Mouse (Mus musculus): ENCODE measurements around the gene Rsph1.
A peak's percentile ranks its signal among the peaks of the same experiment; 100 is the strongest.

Gene Rsph1

GRCm38 (mm10) chr17:31253951-31254350, 23.2 kb downstream of the Rsph1 start:
- no peak for DNase-seq

- DNase-seq: no peak
These were observed 30.0 kb downstream of the Rsph1 start for GRCm38 (mm10) chr17:31247144-31247543.

DNA sequence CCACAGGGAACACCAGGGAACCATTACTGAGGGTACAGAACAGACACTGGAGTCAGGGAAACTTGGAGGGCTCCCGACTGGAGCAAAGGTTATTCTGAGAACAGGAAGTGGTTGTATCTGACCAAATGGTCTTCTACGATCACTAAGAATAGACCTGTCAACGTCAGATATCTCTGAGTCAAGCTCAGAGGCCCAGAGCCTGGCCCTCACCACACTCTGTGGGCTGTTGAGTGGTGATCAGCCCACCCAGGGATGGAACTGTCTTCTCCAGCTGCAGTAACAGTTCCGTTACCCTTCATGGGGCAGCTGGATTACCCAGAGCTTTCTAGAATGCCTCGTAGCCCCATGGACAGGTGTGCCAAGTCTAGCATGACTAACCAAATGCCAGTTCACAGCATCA, 31.9 kb downstream of the Rsph1 start:
- DNase-seq: no peak

DNA sequence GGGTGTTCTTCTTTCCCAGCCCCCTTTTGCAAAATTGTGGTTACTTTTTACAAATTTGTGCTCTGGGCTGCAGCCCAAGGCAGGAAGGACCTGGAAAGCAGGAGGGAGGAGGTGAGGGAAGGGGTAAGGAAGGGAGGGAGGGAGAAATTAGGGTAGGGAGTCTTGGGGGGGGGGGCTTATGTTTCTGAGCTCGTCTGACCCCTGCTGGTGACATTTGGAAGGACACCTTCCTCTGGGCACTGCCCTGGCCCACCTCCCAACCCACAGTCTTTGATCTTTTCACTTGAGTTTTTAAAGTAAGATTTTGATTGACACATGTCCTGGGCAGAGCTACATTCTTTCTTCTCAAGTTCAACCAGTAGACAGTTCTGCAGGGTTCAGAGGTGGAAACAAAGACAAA, 34.4 kb downstream of the Rsph1 start:
- no peak for DNase-seq

GRCm38 (mm10) chr17:31241156-31241555, 36.0 kb downstream of the Rsph1 start:
- no peak for DNase-seq

DNA sequence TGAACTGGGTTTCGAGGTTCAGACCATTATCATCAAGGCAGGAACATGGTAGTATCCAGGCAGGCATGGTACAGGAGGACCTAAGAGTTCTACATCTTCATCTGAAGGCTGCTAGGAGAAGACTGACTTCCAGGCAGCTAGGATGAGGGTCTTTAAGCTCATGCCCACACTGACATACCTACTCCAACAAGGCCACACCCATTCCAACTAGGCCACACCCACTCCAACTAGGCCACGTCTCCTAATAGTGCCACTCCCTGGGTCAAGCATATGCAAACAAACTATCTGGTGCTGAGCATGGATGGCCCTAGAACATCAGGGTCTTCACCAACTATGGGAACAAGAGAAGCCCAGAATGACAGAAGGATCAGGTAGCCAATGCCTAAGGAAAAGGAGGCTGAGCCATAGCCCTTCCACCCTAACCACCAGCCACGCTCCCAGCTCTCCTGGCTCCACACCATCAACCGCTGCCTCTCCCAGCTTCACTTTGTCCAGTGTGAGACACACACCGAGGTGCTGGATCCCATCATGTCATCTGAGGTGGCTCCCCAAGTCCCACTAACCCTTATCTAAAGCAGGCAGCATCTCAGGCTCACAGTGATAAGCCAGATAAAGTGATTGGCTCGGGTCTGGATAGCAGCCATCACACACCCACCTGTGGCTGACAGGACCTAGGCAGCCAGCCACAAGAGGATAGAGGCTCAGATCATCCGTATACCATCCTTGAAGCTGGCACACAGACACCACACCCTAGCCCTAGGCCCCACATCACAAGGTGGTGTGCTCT, 38.8 kb downstream of the Rsph1 start:
- DNase-seq: no peak

DNA sequence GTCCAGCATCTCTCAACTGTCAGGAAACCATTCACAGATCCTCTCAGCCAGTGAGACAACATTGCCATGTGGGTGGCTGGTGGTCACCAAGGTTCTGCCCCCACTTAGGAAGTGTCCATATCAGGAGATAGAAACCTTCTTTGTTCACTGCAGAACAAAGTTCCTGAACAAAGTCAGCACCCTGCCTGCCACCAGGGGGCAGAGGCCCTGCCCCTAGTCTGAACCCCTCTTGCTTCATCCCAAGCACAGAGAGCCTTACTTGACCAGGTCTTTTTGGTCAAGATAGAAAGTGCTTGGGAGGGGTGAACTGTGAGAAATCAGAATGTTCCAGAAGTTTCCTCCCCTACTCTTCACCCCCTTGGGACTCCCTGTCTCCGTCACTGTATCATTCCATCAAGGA, 41.3 kb downstream of the Rsph1 start:
- DNase-seq: no peak

GRCm38 (mm10) chr17:31232251-31233010, 44.8 kb downstream of the Rsph1 start:
- DNase-seq: no peak

- DNase-seq: no peak
These were observed 45.4 kb downstream of the Rsph1 start for GRCm38 (mm10) chr17:31231780-31232179.

- DNase-seq: no peak
These were observed 50.3 kb downstream of the Rsph1 start for GRCm38 (mm10) chr17:31226931-31227330.

DNA sequence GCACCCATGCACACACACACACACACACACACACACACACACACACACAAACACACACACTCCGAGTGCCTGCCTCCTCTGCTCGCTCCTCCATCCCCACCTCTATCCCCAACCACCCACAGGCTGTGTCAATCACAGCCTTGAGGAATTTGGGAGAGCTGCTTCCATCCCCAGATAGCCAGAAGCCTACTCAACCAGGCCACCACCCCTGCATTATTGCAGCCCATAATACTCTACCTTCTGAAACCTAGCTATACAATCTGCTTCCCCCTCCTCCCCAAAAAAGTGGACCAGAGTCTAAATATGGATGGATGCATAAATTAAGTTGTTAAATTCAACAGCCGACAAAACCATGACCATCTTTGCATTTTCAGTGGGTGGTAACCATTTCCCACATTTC, 50.8 kb downstream of the Rsph1 start:
- no peak for DNase-seq

GRCm38 (mm10) chr17:31224591-31224990, 52.6 kb downstream of the Rsph1 start:
- no peak for DNase-seq

GRCm38 (mm10) chr17:31223835-31224234, 53.3 kb downstream of the Rsph1 start:
- no peak for DNase-seq

- DNase-seq: no peak
These were observed 54.3 kb downstream of the Rsph1 start for GRCm38 (mm10) chr17:31222810-31223310.

- peak; percentile 4 for DNase-seq
These were observed 60.9 kb downstream of the Rsph1 start for GRCm38 (mm10) chr17:31216068-31216955.

GRCm38 (mm10) chr17:31211881-31212280, 65.3 kb downstream of the Rsph1 start:
- DNase-seq: no peak

DNA sequence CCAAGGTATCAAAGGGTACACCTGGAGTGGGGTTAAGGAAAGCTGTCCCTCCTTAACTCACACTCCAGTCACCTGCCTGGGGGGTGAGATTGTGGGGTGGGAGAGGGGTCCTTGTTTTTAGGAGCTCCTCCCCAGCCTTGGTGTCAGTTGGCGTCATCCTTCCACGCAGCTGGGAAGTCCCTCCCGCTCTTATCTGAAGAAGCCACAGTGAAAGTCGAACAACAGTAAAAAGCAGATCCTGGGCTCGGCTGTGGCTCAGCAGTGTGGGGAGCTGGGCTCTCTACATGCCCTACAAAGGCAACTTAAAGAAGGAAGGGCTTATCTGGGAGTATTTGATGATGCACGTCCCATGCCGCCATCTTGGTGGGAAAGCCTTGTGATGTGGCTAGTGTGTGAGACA, 66.9 kb downstream of the Rsph1 start:
- no peak for DNase-seq

GRCm38 (mm10) chr17:31209376-31209930, 67.7 kb downstream of the Rsph1 start:
- no peak for DNase-seq

DNA sequence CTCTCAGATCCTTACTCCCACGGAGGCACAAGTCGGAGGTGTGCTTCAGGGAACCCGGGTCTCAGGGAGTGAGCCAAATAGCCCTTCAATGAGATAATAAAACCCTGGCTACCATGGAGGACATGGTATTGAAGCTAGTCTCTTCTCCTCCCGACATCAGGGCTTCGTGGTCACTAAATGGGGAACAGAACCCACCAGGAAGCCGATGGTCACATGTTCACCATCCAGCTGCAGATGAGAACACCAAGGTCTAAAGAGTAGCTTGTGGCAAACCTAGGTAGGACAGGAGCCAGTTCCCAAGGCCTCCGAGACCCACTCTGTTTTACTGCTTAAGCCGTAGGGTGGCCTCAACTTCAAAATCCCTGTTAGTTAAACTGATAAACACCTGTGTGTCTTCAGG, 68.5 kb downstream of the Rsph1 start:
- DNase-seq: no peak

- DNase-seq: no peak
These were observed 69.3 kb downstream of the Rsph1 start, which contains the start of gene Ubash3a for GRCm38 (mm10) chr17:31207771-31208334. Gene Ubash3a (plus strand): TSS chr17:31207873.

All from cerebellum, adult 11 months (tissue).